Mouse (Mus musculus): ENCODE results near the gene Mtcl1. TPM values are rescaled to one million over a fixed set of nuclear protein-coding genes. Genes with fewer than 3 reads are reported as not detected.

Mtcl1 gene
- total RNA-seq, 2 experiments from 2014 or later: 109 to 122 TPM

Other genes starting within 250 kb of the Mtcl1 start
- gene Rab12, start 70.0 kb upstream of the Mtcl1 start, total RNA-seq (2021): 100 to 1,000 TPM; 113 to 120 TPM
- gene Themis3, start 144.9 kb upstream of the Mtcl1 start, total RNA-seq (2021): under 1 TPM in 1 of 2 experiments, not detected in 1; 0.12 TPM

Measured in left cerebral cortex, adult 18-20 months (tissue).